Mouse (Mus musculus) retina, embryonic 14.5 days (tissue): ENCODE data around the gene Ctdspl.

Experiments
- DNase-seq: peaks from one replicate; pipeline ENCODE4 v3.0.0-alpha.2; 2015; ENCODE audit warnings: low spot score

The Ctdspl gene

GRCm38 (mm10) chr9:119060701-119061100 is 134.4 kb downstream of the Ctdspl start:
- DNase-seq, result no peak

GRCm38 (mm10) chr9:119063036-119063644 is 136.9 kb downstream of the Ctdspl start:
- DNase-seq, result peak; percentile 43

- no peak for DNase-seq
Measured at GRCm38 (mm10) chr9:119064296-119064695, 138.0 kb downstream of the Ctdspl start.

- peak; percentile 90 for DNase-seq
Measured at GRCm38 (mm10) chr9:119067601-119068000, 141.3 kb downstream of the Ctdspl start.

- no peak for DNase-seq
Measured at GRCm38 (mm10) chr9:119068266-119068665, 142.0 kb downstream of the Ctdspl start.

- DNase-seq, result no peak
Measured at GRCm38 (mm10) chr9:119070173-119070825, 144.0 kb downstream of the Ctdspl start.

- no peak for DNase-seq
Measured at GRCm38 (mm10) chr9:119071786-119072185, 145.5 kb downstream of the Ctdspl start.

- no peak for DNase-seq
Measured at GRCm38 (mm10) chr9:119073184-119073895, 147.1 kb downstream of the Ctdspl start.

GRCm38 (mm10) chr9:119075685-119076084 is 149.4 kb downstream of the Ctdspl start:
- no peak for DNase-seq

GRCm38 (mm10) chr9:119080040-119080675 is 153.9 kb downstream of the Ctdspl start:
- DNase-seq, result no peak

- peak; percentile 57 for DNase-seq
Measured at GRCm38 (mm10) chr9:119082039-119082438, 155.8 kb downstream of the Ctdspl start.

GRCm38 (mm10) chr9:119082656-119083430 is 156.6 kb downstream of the Ctdspl start:
- no peak for DNase-seq

GRCm38 (mm10) chr9:119083966-119084365 is 157.7 kb downstream of the Ctdspl start:
- DNase-seq, result no peak

GRCm38 (mm10) chr9:119086451-119086850 is 160.2 kb downstream of the Ctdspl start:
- peak; percentile 29 for DNase-seq

- DNase-seq, result no peak
Measured at GRCm38 (mm10) chr9:119087309-119087708, 161.1 kb downstream of the Ctdspl start.

GRCm38 (mm10) chr9:119088148-119088801 is 162.0 kb downstream of the Ctdspl start:
- peak; percentile 88 for DNase-seq

- DNase-seq, result no peak
Measured at GRCm38 (mm10) chr9:119089437-119089836, 163.2 kb downstream of the Ctdspl start.

- no peak for DNase-seq
Measured at GRCm38 (mm10) chr9:119090462-119090861, 164.2 kb downstream of the Ctdspl start.

- DNase-seq, result no peak
Measured at GRCm38 (mm10) chr9:119091581-119092310, 165.5 kb downstream of the Ctdspl start.
